Mouse (Mus musculus): Measurements from ENCODE around the gene Rps11.

Gene Rps11

GRCm38 (mm10) chr7:45124224-45125143, at the start of gene Rps11:
Rps11 (minus strand) TSS chr7:45124439.
- peak; percentile 99 for DNase-seq

GRCm38 (mm10) chr7:45173772-45174171, 49.5 kb upstream of the Rps11 start:
- DNase-seq: peak; percentile 43

- DNase-seq: peak; percentile 63
Measured at GRCm38 (mm10) chr7:45172974-45173373, 48.7 kb upstream of the Rps11 start.

- DNase-seq: no peak
Measured at GRCm38 (mm10) chr7:45169495-45169894, 45.3 kb upstream of the Rps11 start.

GRCm38 (mm10) chr7:45168656-45169055, 44.4 kb upstream of the Rps11 start:
- DNase-seq: no peak

- no peak for DNase-seq
Measured at GRCm38 (mm10) chr7:45167761-45168445, 43.7 kb upstream of the Rps11 start.

GRCm38 (mm10) chr7:45166950-45167401, 42.7 kb upstream of the Rps11 start:
- no peak for DNase-seq

GRCm38 (mm10) chr7:45165701-45166100, 41.5 kb upstream of the Rps11 start:
- DNase-seq: no peak

GRCm38 (mm10) chr7:45164833-45165232, 40.6 kb upstream of the Rps11 start:
- no peak for DNase-seq

- peak; percentile 39 for DNase-seq
Measured at GRCm38 (mm10) chr7:45163735-45164490, 39.7 kb upstream of the Rps11 start, which contains the start of gene Slc17a7. Slc17a7 (plus strand) TSS chr7:45163949.

GRCm38 (mm10) chr7:45162996-45163615, 38.9 kb upstream of the Rps11 start:
- no peak for DNase-seq

GRCm38 (mm10) chr7:45162551-45162950, 38.3 kb upstream of the Rps11 start:
- no peak for DNase-seq

- peak; percentile 95 for DNase-seq
Measured at GRCm38 (mm10) chr7:45161612-45162473, 37.6 kb upstream of the Rps11 start.

- no peak for DNase-seq
Measured at GRCm38 (mm10) chr7:45160866-45161265, 36.6 kb upstream of the Rps11 start.

GRCm38 (mm10) chr7:45160316-45160800, 36.1 kb upstream of the Rps11 start:
- no peak for DNase-seq

- no peak for DNase-seq
Measured at GRCm38 (mm10) chr7:45158991-45159390, 34.8 kb upstream of the Rps11 start.

- DNase-seq: no peak
Measured at GRCm38 (mm10) chr7:45157459-45157858, 33.2 kb upstream of the Rps11 start.

GRCm38 (mm10) chr7:45156206-45156605, 32.0 kb upstream of the Rps11 start:
- no peak for DNase-seq

GRCm38 (mm10) chr7:45155590-45155989, 31.4 kb upstream of the Rps11 start:
- DNase-seq: no peak

- peak; percentile 61 for DNase-seq
Measured at GRCm38 (mm10) chr7:45154993-45155514, 30.8 kb upstream of the Rps11 start.

Data from thymus, postnatal 14 days (tissue).